Mouse (Mus musculus) liver, postnatal 0 days (tissue): Measurements from ENCODE around the gene Cybrd1. TPM values are rescaled to one million over a fixed set of nuclear protein-coding genes. Genes with fewer than 3 reads are reported as not detected.

Experiments
- ATAC-seq: fragments of 200-750 bp; cut with Nextera tagmentation; 2 replicates; pipeline ENCODE4 v1.8.0; 2017; ENCODE audit warnings: mild to moderate bottlenecking, moderate library complexity
- DNase-seq: peaks from one replicate; pipeline ENCODE4 v3.0.0-alpha.2; 2016
- H3K27ac ChIP-seq: fragments of 300-500 bp; sonication (generic); 2 replicates; pipeline ENCODE4 v1.5.1; 2014; ENCODE audit warnings: antibody characterized with exemption, moderate library complexity, mild to moderate bottlenecking, low read depth
- H3K27me3 ChIP-seq: fragments of 300-500 bp; sonication (generic); 2 replicates; pipeline ENCODE4 v1.6.1; 2014; ENCODE audit warnings: low read length, control low read depth, mixed read lengths; ENCODE audit not compliant: insufficient read depth
- H3K36me3 ChIP-seq: fragments of 300-500 bp; sonication (generic); replicated peaks from 2 replicates; pipeline ENCODE4 v1.6.1; 2014; ENCODE audit warnings: mild to moderate bottlenecking, control low read depth, low read length, moderate library complexity, mixed read lengths; ENCODE audit not compliant: insufficient read depth
- H3K4me1 ChIP-seq: fragments of 300-500 bp; sonication (generic); 2 replicates; pipeline ENCODE4 v1.6.1; 2014; ENCODE audit warnings: antibody characterized with exemption, mild to moderate bottlenecking, control low read depth; ENCODE audit not compliant: insufficient read depth
- H3K4me2 ChIP-seq: fragments of 300-500 bp; sonication (generic); 2 replicates; pipeline ENCODE4 v1.6.1; 2014; ENCODE audit warnings: low read depth, mild to moderate bottlenecking, low read length, moderate library complexity, mixed read lengths
- H3K4me3 ChIP-seq: fragments of 300-500 bp; sonication (generic); 2 replicates; pipeline ENCODE4 v1.5.1; 2014; ENCODE audit warnings: low read depth, low read length
- H3K9ac ChIP-seq: fragments of 300-500 bp; sonication (generic); replicated peaks from 2 replicates; pipeline ENCODE4 v1.6.1; 2014; ENCODE audit warnings: mild to moderate bottlenecking, moderate library complexity
- H3K9me3 ChIP-seq: fragments of 300-500 bp; sonication (generic); 2 replicates; pipeline ENCODE4 v1.6.1; 2016; ENCODE audit warnings: mild to moderate bottlenecking, control low read depth, low read length, mixed read lengths
- CTCF ChIP-seq: sonication (generic); IDR thresholded peaks from 2 replicates; pipeline ENCODE4 v1.5.1; 2016; ENCODE audit warnings: antibody characterized with exemption, low read depth
- EP300 ChIP-seq: IDR thresholded peaks from 2 replicates; pipeline ENCODE4 v1.6.1; 2016; ENCODE audit warnings: antibody characterized with exemption, low read depth, mild to moderate bottlenecking
- WGBS: fragments of 180-500 bp; shearing (Covaris S2); extraction: QIAGEN DNeasy Blood & Tissue Kit; methylation state at CpG from one replicate; pipeline ENCODE4 v1.1.7; 2014; ENCODE audit not compliant: insufficient replicate concordance; 5-methylcytosine and 5-hydroxymethylcytosine counted together
- polyA plus RNA-seq: library from polyadenylated mRNA; unstranded; fragments of >200 nt; fragmentation: Nextera tagmentation; extraction: Ambion mirVana; gene quantifications from 2 replicates; pipeline ENCODE4 v1.2.1, GENCODE M21; 2015

Gene Cybrd1
- polyA plus RNA-seq, 1 experiment from 2014 or later = 0.22 TPM

DNA sequence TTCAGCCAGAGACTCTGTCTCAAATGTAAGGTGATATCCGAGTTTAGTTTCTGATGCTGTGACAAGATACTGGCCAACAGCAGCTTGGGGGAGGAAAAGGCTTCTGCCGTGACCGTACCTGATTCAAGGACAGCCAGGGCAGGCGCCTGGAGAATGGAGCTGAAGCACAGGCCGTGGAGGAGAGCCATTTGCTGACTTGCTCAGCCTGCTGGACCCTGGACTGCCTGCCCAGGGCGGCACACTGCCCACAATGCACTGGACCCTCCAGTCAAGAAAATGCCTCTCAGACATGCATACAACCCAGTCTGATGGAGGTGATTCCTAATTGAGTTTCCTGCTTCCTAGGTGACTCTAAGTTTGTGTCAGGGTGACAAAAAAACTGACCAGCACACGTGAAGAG, 43.8 kb downstream of the Cybrd1 start:
- ATAC-seq (no peak), DNase-seq (no peak)
- Histone ChIP-seq H3K36me3 (no peaks in the 10 kb centered on the region), H3K4me1 (no peaks in the 10 kb centered on the region), H3K4me3 (no peak overlapping the region), H3K27me3 (no peaks in the 10 kb centered on the region), H3K9ac (no peak overlapping the region), H3K9me3 (no peaks in the 10 kb centered on the region), H3K4me2 (no peak overlapping the region), H3K27ac (no peak overlapping the region)
- no peak for TF ChIP-seq CTCF
- TF ChIP-seq EP300 = no peak
- WGBS = 78% methylated on average over 7 of the region's 7 CpGs

DNA sequence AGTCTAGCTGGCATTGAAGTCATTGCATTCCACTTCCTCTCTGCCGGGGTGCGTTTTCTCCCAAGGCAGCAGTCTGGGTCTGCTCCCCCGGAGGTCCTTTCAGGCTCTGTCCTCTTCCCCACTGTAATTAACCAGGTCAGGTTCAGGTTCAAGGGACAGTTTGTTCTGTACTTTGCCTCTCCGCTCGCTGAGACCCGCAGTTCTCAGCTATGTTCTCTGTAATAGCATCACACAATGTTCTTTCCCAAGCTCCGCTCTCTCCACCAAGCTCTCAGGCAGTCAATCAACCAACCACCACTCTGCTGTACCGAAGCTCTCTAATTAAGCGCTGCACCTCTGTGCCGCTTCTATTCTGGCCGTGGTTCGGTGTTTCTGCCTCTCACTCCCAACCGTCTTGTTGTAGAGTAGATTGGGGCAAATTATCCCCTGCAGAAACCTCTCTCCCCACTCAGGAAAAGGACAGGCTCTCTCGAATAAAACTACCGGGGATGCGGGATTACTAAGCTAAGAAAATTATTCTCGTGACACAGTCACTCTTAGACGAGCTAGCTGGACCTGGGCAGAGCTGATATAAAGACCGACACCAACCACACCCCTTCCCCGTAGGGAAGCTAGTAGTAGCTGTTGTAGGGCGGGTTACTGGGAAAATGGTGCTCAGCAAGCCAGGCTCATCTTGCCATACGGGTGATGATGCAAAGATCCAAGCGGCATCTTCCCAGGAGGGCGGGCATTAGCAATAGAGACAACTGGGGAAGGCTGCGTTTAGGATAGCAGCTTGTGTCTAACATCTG, 45.3 kb downstream of the Cybrd1 start:
- no peak for TF ChIP-seq EP300
- TF ChIP-seq CTCF = no peak
- DNase-seq = no peak
- no peaks in the 10 kb centered on the region for H3K27me3 ChIP-seq
- H3K36me3 ChIP-seq = no peaks in the 10 kb centered on the region
- no peak for ATAC-seq
- no peak overlapping the region for H3K4me2 ChIP-seq
- no peaks in the 10 kb centered on the region for H3K4me1 ChIP-seq
- H3K27ac ChIP-seq = no peak overlapping the region
- no peaks in the 10 kb centered on the region for H3K9me3 ChIP-seq
- no peak overlapping the region for H3K4me3 ChIP-seq
- whole genome bisulfite sequencing = 67% methylated on average over 25 of the region's 25 CpGs
- no peak overlapping the region for H3K9ac ChIP-seq

DNA sequence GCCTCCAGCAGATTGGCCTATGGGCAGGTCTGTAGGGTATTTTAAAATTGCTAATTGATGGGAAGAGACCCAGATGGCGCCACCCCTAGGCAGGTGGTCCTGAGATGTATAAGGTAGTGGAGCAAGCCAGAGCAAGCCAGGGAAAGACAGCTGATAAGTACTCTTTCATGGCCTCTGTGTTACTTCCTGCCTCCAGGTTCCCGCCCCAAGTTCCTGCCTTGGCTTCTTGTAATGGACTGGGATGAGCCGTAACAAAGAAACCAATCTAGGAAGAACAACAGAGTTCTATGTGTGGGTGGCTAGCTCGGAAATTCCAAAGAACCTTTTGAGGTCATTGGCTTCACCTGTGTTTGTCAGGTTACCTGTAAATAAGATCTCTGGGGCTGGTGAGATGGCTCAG, 49.5 kb downstream of the Cybrd1 start:
- 66% methylated on average over 4 of the region's 4 CpGs for WGBS
- TF ChIP-seq CTCF (no peak), EP300 (no peak)
- H3K27me3 ChIP-seq = no peaks in the 10 kb centered on the region
- DNase-seq = no peak
- H3K9ac ChIP-seq = no peak overlapping the region
- no peaks in the 10 kb centered on the region for H3K4me1 ChIP-seq
- H3K9me3 ChIP-seq = no peaks in the 10 kb centered on the region
- H3K27ac ChIP-seq = no peak overlapping the region
- H3K4me2 ChIP-seq = no peak overlapping the region
- H3K4me3 ChIP-seq = no peak overlapping the region
- no peaks in the 10 kb centered on the region for H3K36me3 ChIP-seq
- no peak for ATAC-seq

DNA sequence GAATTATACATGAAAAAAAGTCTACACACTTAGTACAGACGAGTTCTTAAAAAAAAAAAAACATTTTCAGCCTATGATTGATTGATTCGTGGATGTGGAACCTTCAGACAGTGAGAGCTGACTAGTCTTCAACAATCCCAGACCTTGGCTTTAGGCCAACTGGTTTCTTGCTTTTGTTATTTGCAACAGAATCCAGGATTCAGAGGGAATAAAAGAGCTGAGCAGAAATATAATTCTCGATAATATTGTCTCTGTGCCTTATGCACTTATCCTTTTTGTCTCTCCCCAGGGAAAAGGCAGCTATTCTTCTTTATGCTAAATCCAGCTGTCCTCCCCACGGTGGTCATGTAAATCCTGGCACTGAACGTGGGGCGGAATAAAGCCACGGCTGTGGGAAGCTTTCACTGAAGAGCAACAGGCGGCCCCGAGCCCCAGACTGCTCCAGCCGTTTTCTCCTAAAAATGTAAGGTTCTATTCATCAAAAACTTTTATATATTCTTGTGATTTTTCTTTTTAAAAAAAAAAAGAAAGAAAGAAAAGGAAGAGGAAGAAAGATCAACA, 50.8 kb downstream of the Cybrd1 start:
- WGBS = 72% methylated on average over 10 of the region's 10 CpGs
- Histone ChIP-seq H3K27ac (no peak overlapping the region), H3K4me1 (no peaks in the 10 kb centered on the region), H3K27me3 (no peaks in the 10 kb centered on the region), H3K36me3 (no peaks in the 10 kb centered on the region), H3K9me3 (no peaks in the 10 kb centered on the region), H3K9ac (no peak overlapping the region), H3K4me3 (no peak overlapping the region), H3K4me2 (no peak overlapping the region)
- DNase-seq = no peak
- ATAC-seq = no peak
- TF ChIP-seq EP300 (no peak), CTCF (no peak)

DNA sequence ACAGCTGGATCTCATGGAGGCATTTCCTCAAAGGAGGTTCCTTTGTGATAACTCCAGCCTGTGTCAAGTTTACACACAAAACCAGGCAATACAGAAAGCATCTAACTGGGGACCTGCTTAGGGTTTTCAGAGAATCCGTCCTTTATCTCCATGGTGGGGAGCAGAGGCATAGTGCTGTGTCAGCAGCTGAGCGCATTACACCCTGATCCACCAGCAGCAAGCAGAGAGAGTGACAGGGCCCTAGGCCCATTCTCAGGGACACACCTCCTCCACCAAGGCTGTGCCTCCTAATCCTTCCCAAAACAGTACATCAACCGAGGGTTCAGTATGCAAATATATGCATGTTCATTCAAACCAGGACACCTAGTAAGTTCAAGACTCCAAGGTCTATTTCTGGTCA, 55.3 kb downstream of the Cybrd1 start:
- H3K4me1 ChIP-seq = no peaks in the 10 kb centered on the region
- H3K36me3 ChIP-seq = no peaks in the 10 kb centered on the region
- H3K9ac ChIP-seq = no peak overlapping the region
- 56% methylated on average over 3 of the region's 3 CpGs for WGBS
- H3K4me3 ChIP-seq = no peak overlapping the region
- ATAC-seq = no peak
- no peaks in the 10 kb centered on the region for H3K27me3 ChIP-seq
- no peak overlapping the region for H3K4me2 ChIP-seq
- no peak for DNase-seq
- H3K9me3 ChIP-seq = no peaks in the 10 kb centered on the region
- H3K27ac ChIP-seq = no peak overlapping the region
- TF ChIP-seq CTCF (no peak), EP300 (no peak)

DNA sequence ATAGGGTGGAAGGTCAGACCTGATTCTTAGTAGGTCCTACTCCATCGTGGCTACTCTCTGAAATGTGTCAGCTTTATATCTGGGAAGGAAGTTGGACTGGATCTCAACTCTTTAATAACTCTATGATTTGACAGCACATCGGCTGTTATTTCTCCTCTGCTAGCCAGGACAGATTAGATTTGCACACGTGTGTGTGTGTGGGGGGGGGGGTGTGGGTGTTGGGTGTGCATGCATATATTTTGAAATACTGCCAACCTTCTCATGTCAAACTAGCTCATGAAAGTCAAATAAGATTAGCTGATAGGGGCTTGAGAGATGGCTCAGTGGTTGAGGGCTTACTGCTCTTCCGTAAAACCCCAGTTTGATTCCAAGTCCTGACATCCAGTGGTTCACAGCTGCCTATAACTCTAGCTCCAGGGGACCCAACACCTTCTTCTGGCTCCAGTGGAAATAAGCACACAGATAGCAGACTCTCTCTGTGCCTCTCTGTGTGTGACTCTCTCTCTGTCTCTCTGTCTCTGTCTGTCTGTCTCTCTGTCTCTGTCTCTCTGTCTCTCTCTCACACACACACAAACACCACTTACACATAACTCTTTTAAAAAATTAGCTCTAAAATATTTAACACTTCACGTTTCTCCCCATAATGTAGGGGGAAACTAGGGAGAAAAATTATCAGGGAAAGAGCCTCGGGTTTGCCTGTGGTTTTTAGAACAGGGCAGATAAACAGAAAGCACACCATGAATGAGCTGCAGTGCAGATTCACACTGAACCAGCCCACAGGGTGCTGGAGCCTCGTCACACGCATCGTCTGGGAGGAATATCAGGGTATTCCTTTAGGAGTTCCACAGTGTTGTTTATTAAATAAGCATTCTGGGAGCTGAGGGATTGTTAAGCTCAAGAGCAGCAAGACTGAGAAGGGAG, 58.9 kb downstream of the Cybrd1 start:
- WGBS = 43% methylated on average over 9 of the region's 9 CpGs
- no peak for DNase-seq
- H3K4me3 ChIP-seq = no peak overlapping the region
- H3K27ac ChIP-seq = no peak overlapping the region
- no peaks in the 10 kb centered on the region for H3K36me3 ChIP-seq
- no peaks in the 10 kb centered on the region for H3K27me3 ChIP-seq
- peak overlapping the region; percentile 7; the same call in 1 of the 2 replicates for H3K4me2 ChIP-seq
- H3K9ac ChIP-seq = no peak overlapping the region
- TF ChIP-seq CTCF (no peak), EP300 (no peak)
- no peak for ATAC-seq
- no peaks in the 10 kb centered on the region for H3K9me3 ChIP-seq
- H3K4me1 ChIP-seq = no peaks in the 10 kb centered on the region
